Mouse (Mus musculus): ENCODE results near the gene Dglucy. TPM values are rescaled to one million over a fixed set of nuclear protein-coding genes. Genes with fewer than 3 reads are reported as not detected.

Dglucy gene
- polyA plus RNA-seq, 1 experiment, result not detected

DNA sequence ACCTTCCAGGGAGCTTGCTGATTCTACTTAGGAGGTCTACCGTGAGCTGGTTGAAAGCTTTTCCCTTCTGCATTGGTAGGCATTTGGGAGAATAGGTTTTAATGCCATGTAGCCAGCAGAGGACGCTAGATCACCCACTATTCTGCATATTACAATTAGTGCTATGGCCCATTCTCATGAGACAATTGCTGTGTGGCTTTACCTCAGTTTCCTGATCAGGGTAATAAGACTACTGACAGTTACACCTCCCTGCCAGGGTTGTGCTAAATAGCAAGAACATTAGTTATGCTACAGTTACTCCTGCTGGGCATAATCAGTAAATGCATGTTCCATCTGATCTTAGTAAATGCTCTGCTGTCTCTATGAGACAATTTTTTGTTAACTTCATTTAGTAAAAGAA is 67.0 kb downstream of the Dglucy start:
- Histone ChIP-seq H3K36me3 (ENCODE audit: control insufficient read depth) (no peaks in the 10 kb centered on the region), H3K4me1 (ENCODE audit: control insufficient read depth) (no peaks in the 10 kb centered on the region), H3K27me3 (ENCODE audit: control insufficient read depth) (no peaks in the 10 kb centered on the region), H3K9me3 (ENCODE audit: control insufficient read depth, low read length) (no peaks in the 10 kb centered on the region), H3K4me3 (replicated peaks) (no peak overlapping the region)
- TF ChIP-seq GATA1 (IDR thresholded peaks at IDR 0.05; ENCODE audit: low read length) (no peak), TAL1 (IDR thresholded peaks at IDR 0.05; ENCODE audit: low read length) (no peak)

DNA sequence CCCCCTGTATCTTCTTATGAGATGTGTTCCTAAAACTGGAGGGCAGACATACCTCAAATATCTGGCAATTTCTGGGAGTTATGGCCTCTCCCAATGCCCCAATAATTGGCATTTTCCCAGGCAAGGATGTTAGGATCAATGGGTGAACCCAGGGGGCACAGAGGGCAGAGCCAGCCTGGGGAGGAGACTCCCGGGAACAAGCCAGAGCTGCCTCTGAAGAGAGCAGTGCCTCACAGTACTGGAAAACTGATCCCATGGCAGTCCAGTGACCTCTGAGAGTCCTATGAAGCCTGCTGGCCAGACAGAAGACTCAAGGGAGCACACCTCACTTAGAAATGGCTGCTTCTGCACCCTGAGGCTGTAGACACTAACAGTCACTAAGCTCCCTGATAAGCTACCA is 67.7 kb downstream of the Dglucy start:
- Histone ChIP-seq H3K9me3 (ENCODE audit: control insufficient read depth, low read length) (no peaks in the 10 kb centered on the region), H3K4me1 (ENCODE audit: control insufficient read depth) (no peaks in the 10 kb centered on the region), H3K27me3 (ENCODE audit: control insufficient read depth) (no peaks in the 10 kb centered on the region), H3K36me3 (ENCODE audit: control insufficient read depth) (no peaks in the 10 kb centered on the region), H3K4me3 (replicated peaks) (no peak overlapping the region)
- no peak for TF ChIP-seq TAL1 (IDR thresholded peaks at IDR 0.05; ENCODE audit: low read length)
- no peak for TF ChIP-seq GATA1 (IDR thresholded peaks at IDR 0.05; ENCODE audit: low read length)

DNA sequence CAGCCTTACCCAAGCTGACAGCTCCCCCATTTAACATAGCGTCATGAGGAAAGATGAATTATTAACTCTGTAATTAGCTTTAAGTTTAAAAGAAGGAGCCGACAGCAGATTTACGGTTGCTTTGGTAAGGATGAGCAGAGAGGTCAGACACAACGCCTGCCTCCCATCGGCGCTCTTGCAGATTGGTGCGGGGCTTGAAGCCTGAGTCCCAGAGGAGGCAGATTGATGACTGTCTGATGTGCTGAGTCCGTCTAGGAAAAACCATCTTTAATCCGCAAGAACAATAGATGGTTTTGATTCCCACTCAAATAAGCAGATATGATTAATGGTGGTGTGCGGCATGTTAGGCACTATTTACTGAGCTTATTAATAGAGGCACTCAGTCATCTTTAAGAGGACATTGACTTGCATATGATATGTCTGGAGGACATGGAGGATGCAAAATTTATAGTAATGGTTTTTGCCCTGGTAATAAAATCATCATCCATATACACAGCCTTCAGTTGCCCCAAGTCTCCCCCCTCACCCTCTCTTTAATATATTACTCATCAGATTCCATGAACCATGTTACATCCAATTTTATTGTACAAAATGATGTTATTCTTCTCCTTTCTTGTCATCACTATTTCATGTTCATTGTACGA is 68.7 kb downstream of the Dglucy start:
- H3K36me3 ChIP-seq (ENCODE audit: control insufficient read depth), result no peaks in the 10 kb centered on the region
- no peak overlapping the region for H3K4me3 ChIP-seq (replicated peaks)
- TF ChIP-seq GATA1 (IDR thresholded peaks at IDR 0.05; ENCODE audit: low read length), result no peak
- no peak for TF ChIP-seq TAL1 (IDR thresholded peaks at IDR 0.05; ENCODE audit: low read length)
- no peaks in the 10 kb centered on the region for H3K9me3 ChIP-seq (ENCODE audit: control insufficient read depth, low read length)
- H3K27me3 ChIP-seq (ENCODE audit: control insufficient read depth), result no peaks in the 10 kb centered on the region
- H3K4me1 ChIP-seq (ENCODE audit: control insufficient read depth), result no peaks in the 10 kb centered on the region

DNA sequence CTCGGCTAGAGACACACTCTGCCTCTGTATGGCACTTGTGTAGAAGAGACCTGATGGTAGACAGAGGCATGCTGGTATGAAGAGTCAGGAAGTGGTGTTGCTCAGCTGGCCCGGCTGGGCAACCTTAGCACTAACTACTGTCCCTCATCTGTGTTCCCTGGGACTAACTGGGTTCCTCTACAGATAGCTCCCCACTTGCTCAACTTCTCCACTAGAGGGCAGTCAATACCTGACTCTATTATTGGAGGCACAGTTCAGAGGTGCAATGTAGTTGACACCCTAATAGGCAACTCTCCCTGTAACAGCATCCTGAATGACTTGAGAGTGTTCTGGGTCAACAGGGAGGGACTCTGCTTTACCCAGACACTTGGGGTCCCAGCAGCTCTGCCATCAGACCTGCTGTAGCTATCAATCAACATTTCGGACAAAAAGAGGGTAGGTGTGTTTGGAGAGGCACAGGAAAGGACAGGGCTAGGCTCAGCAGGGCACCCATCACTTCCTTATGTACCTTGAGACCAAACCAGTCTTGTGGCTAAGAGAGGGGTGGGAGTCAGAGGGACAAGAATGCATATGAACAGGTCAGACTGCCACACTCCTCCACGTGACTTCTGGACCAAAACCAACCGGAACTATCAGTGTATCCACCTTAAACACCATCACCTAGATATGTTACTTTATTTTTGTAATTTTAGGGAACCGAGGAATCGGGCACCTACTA is 70.7 kb downstream of the Dglucy start:
- H3K4me1 ChIP-seq (ENCODE audit: control insufficient read depth), result no peaks in the 10 kb centered on the region
- TF ChIP-seq TAL1 (IDR thresholded peaks at IDR 0.05; ENCODE audit: low read length) (no peak), GATA1 (IDR thresholded peaks at IDR 0.05; ENCODE audit: low read length) (no peak)
- H3K36me3 ChIP-seq (ENCODE audit: control insufficient read depth), result no peaks in the 10 kb centered on the region
- H3K27me3 ChIP-seq (ENCODE audit: control insufficient read depth), result no peaks in the 10 kb centered on the region
- no peaks in the 10 kb centered on the region for H3K9me3 ChIP-seq (ENCODE audit: control insufficient read depth, low read length)
- no peak overlapping the region for H3K4me3 ChIP-seq (replicated peaks)

DNA sequence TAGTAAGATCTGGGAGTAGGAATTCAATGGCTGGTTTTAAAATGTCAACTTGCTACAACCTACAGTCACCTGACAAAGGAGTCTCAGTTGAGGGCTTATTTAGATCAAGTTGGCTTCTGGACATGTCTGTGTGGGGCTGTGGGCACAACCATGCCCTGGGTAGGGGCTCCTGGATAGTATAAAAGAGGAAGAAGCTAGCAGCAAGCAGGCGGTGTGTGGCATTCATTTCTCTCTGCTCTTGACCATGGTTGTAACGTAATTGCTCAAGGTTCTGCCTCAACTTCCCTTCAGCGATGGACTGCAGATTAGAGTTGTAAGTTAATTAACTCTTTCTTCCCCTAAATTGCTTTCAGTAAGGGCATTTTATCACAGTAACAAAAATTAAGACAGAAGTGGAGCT is 73.5 kb downstream of the Dglucy start:
- no peaks in the 10 kb centered on the region for H3K36me3 ChIP-seq (ENCODE audit: control insufficient read depth)

DNA sequence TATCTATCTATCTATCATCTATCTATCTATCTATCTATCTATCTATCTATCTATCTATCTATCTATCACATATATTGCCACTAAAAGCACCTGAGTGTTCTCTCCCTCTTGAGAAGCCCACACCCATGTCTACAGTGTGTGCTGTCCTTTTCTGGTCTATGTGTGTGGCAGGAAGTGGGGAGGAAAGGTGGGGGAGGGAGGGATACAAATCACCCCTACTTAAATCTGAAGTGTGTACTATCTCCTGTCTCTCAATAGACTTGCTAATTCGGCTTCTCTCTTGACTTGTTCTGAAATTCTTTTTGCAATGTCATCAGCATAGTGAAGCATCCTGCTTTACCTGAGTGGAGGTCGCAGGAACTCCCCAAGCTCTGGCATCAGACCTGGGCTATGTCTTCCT is 77.5 kb downstream of the Dglucy start:
- H3K27me3 ChIP-seq (ENCODE audit: control insufficient read depth), result no peaks in the 10 kb centered on the region
- no peak overlapping the region for H3K4me3 ChIP-seq (replicated peaks)
- H3K4me1 ChIP-seq (ENCODE audit: control insufficient read depth), result no peaks in the 10 kb centered on the region
- H3K36me3 ChIP-seq (ENCODE audit: control insufficient read depth), result no peaks in the 10 kb centered on the region
- no peaks in the 10 kb centered on the region for H3K9me3 ChIP-seq (ENCODE audit: control insufficient read depth, low read length)
- no peak for TF ChIP-seq TAL1 (IDR thresholded peaks at IDR 0.05; ENCODE audit: low read length)
- no peak for TF ChIP-seq GATA1 (IDR thresholded peaks at IDR 0.05; ENCODE audit: low read length)

More for the DNA sequence above, 73.5 kb downstream of the Dglucy start:
- H3K27me3 ChIP-seq (ENCODE audit: control insufficient read depth), result no peaks in the 10 kb centered on the region
- no peaks in the 10 kb centered on the region for H3K4me1 ChIP-seq (ENCODE audit: control insufficient read depth)
- H3K9me3 ChIP-seq (ENCODE audit: control insufficient read depth, low read length), result no peaks in the 10 kb centered on the region
- no peak for TF ChIP-seq TAL1 (IDR thresholded peaks at IDR 0.05; ENCODE audit: low read length)
- TF ChIP-seq GATA1 (IDR thresholded peaks at IDR 0.05; ENCODE audit: low read length), result no peak
- no peak overlapping the region for H3K4me3 ChIP-seq (replicated peaks)

DNA sequence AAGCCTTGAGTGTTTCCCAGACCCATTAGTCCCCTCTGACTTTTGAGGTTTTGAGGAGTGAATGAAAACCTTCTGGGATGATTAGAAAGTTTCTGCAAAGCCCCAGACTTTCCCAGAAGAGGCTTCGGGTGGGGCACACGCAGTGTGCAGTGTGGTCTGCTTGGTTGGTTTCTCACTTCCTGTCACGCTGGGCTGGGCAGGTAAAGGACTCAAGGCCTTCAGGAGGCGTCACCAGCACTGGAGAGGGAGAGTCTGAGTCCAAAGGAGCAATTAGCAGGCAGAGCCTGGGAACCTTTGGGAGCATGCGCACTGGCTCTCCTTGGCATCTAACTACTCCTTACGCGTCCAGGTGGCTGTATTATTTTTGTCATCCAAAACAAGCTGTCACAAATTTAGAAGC is 78.9 kb downstream of the Dglucy start:
- H3K9me3 ChIP-seq (ENCODE audit: control insufficient read depth, low read length), result no peaks in the 10 kb centered on the region
- TF ChIP-seq GATA1 (IDR thresholded peaks at IDR 0.05; ENCODE audit: low read length), result no peak
- TF ChIP-seq TAL1 (IDR thresholded peaks at IDR 0.05; ENCODE audit: low read length), result no peak
- H3K36me3 ChIP-seq (ENCODE audit: control insufficient read depth), result no peaks in the 10 kb centered on the region
- no peaks in the 10 kb centered on the region for H3K4me1 ChIP-seq (ENCODE audit: control insufficient read depth)
- no peaks in the 10 kb centered on the region for H3K27me3 ChIP-seq (ENCODE audit: control insufficient read depth)
- H3K4me3 ChIP-seq (replicated peaks), result no peak overlapping the region

DNA sequence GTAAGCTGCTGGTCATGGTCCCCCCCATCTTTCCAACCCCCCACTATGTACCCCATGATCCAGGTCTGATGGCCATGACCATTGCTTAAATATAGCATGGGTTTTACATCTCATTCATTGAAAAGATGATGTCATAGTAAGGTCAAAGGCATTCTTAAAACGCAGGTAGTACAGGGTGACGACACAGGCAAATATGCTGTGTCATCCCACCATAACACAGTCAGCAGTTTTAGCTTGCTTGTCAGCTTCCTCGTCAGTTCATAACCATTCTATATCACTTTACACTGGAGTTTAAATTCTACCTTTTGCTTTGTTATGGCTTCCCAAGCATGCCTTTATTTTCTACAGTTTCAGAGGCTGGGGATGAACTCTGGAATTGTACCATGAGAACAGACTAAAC is 83.4 kb downstream of the Dglucy start:
- H3K27me3 ChIP-seq (ENCODE audit: control insufficient read depth), result no peaks in the 10 kb centered on the region
- H3K9me3 ChIP-seq (ENCODE audit: control insufficient read depth, low read length), result no peaks in the 10 kb centered on the region
- TF ChIP-seq GATA1 (IDR thresholded peaks at IDR 0.05; ENCODE audit: low read length) (no peak), TAL1 (IDR thresholded peaks at IDR 0.05; ENCODE audit: low read length) (no peak)
- H3K4me1 ChIP-seq (ENCODE audit: control insufficient read depth), result no peaks in the 10 kb centered on the region
- H3K4me3 ChIP-seq (replicated peaks), result no peak overlapping the region
- no peaks in the 10 kb centered on the region for H3K36me3 ChIP-seq (ENCODE audit: control insufficient read depth)

DNA sequence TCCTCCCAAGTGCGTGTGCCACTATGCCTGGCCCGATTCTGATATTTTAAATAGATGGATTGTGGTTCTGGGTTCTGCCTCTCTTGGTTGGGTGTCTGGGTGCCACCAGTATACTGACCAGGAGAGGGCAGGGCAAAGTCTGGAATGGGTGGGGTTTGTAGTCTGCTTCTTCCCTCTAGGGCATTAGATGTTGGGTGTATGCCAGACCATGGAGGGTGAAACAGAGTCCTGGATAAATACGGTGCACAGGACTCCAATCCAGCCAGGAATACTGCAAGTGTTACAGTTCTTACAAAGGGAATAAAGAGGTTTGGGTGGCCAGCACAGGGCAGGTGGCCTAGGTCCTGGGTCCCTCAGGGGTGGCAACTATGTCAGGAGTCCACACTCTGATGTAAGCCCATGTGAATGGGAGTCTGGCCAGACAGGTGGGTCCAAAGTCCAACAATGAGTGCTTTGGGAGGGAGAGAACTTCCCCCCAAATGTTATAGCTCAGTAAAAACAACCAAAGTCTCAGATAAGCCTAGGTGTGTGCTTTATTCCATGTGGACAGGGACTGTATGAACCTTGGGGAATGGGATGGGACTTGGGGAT is 84.1 kb downstream of the Dglucy start:
- Histone ChIP-seq H3K9me3 (ENCODE audit: control insufficient read depth, low read length) (no peaks in the 10 kb centered on the region), H3K4me3 (replicated peaks) (no peak overlapping the region), H3K27me3 (ENCODE audit: control insufficient read depth) (no peaks in the 10 kb centered on the region), H3K36me3 (ENCODE audit: control insufficient read depth) (no peaks in the 10 kb centered on the region), H3K4me1 (ENCODE audit: control insufficient read depth) (no peaks in the 10 kb centered on the region)
- TF ChIP-seq GATA1 (IDR thresholded peaks at IDR 0.05; ENCODE audit: low read length) (no peak), TAL1 (IDR thresholded peaks at IDR 0.05; ENCODE audit: low read length) (no peak)

All from erythroblast, embryonic 14.5 days (primary cell).